Mouse (Mus musculus): Measurements from ENCODE around the gene Hnrnpul2. TPM values are rescaled to one million over a fixed set of nuclear protein-coding genes. Genes with fewer than 3 reads are reported as not detected.

Hnrnpul2 gene
- total RNA-seq, 1 experiment from 2014 or later: 104 TPM

DNA sequence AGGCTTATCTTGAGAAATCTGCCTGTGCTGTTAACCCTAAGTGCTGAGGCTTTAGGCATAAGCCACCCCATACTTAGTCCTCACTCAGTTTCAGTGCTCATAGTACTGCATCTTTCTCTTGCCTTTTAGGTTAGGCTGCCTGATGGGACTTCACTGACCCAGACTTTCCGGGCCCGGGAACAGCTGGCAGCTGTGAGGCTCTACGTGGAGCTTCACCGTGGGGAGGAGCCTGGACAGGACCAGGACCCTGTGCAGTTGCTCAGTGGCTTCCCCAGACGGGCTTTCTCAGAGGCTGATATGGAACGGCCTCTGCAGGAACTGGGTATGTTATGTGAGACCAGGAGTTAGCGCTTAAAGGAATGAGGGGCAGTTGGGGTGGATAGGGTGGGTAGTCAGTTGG, 55.2 kb downstream of the Hnrnpul2 start:
- ATAC-seq (replicated peaks in 1 of 2; ENCODE audit: insufficient read depth in 1 of 2, low FRiP score in 2 of 2, low TSS enrichment in 1 of 2, low read depth in 1 of 2, poor library complexity in 2 of 2, severe bottlenecking in 2 of 2): no peak

- peak; percentile 99 for ATAC-seq (replicated peaks in 1 of 2; ENCODE audit: insufficient read depth in 1 of 2, low FRiP score in 2 of 2, low TSS enrichment in 1 of 2, low read depth in 1 of 2, poor library complexity in 2 of 2, severe bottlenecking in 2 of 2)
These were observed 60.7 kb downstream of the Hnrnpul2 start, which contains the start of gene Uqcc3 for GRCm38 (mm10) chr19:8880311-8881033. Gene Uqcc3, minus strand, starts transcription at chr19:8880923.

- ATAC-seq (replicated peaks in 1 of 2; ENCODE audit: insufficient read depth in 1 of 2, low FRiP score in 2 of 2, low TSS enrichment in 1 of 2, low read depth in 1 of 2, poor library complexity in 2 of 2, severe bottlenecking in 2 of 2): peak; percentile 19 to 28; a peak in 1 of 4 replicates
These were observed 61.2 kb downstream of the Hnrnpul2 start for GRCm38 (mm10) chr19:8881034-8881392.

GRCm38 (mm10) chr19:8883616-8884015, 63.8 kb downstream of the Hnrnpul2 start, which contains the start of the genes Lbhd1 and Gm49403:
Gene Lbhd1, plus strand, starts transcription at chr19:8883732.
Gene Gm49403, plus strand, starts transcription at chr19:8883930.
- no peak for ATAC-seq (replicated peaks in 1 of 2; ENCODE audit: insufficient read depth in 1 of 2, low FRiP score in 2 of 2, low TSS enrichment in 1 of 2, low read depth in 1 of 2, poor library complexity in 2 of 2, severe bottlenecking in 2 of 2)

Other genes starting within 250 kb of the Hnrnpul2 start
- 0.31 TPM in 1 of 2 replicates, not detected in the other for gene Slc22a8, start 228.8 kb upstream of the Hnrnpul2 start, total RNA-seq (2017)
- gene Slc22a6, start 202.0 kb upstream of the Hnrnpul2 start, total RNA-seq (2017): not detected in 2 replicates
- not detected in 2 replicates for gene Chrm1, start 156.2 kb upstream of the Hnrnpul2 start, total RNA-seq (2017)
- gene Slc3a2, start 96.6 kb upstream of the Hnrnpul2 start, total RNA-seq (2017): 88.1 and 113 TPM in 2 replicates
- gene Wdr74, start 84.2 kb upstream of the Hnrnpul2 start, total RNA-seq (2017): 58.5 and 90.9 TPM in 2 replicates
- gene 1700092M07Rik, start 79.3 kb upstream of the Hnrnpul2 start, total RNA-seq (2017): not detected in 2 replicates
- 90.9 and 120 TPM in 2 replicates for gene Stx5a, start 78.6 kb upstream of the Hnrnpul2 start, total RNA-seq (2017)
- gene Nxf1, start 62.9 kb upstream of the Hnrnpul2 start, total RNA-seq (2017): 87.8 and 104 TPM in 2 replicates
- 22.0 and 51.0 TPM in 2 replicates for gene Tmem223, start 49.0 kb upstream of the Hnrnpul2 start, total RNA-seq (2017)
- gene Tmem179b, start 45.5 kb upstream of the Hnrnpul2 start, total RNA-seq (2017): 35.0 and 65.5 TPM in 2 replicates
- gene Taf6l, start 33.6 kb upstream of the Hnrnpul2 start, total RNA-seq (2017): 12.3 and 15.6 TPM in 2 replicates
- gene Polr2g, start 21.4 kb upstream of the Hnrnpul2 start, total RNA-seq (2017): 58.9 and 69.7 TPM in 2 replicates
- 1.1 and 3.7 TPM in 2 replicates for gene Zbtb3, start 17.5 kb upstream of the Hnrnpul2 start, total RNA-seq (2017)
- 61.0 and 83.7 TPM in 2 replicates for gene Ttc9c, start 677 bp upstream of the Hnrnpul2 start, total RNA-seq (2017)
- gene AC129217.1, start 9.8 kb downstream of the Hnrnpul2 start, total RNA-seq (2017): not detected in 2 replicates
- 49.6 and 52.7 TPM in 2 replicates for gene Bscl2, start 17.5 kb downstream of the Hnrnpul2 start, total RNA-seq (2017)
- gene Gng3, start 19.2 kb downstream of the Hnrnpul2 start, total RNA-seq (2017): 0.38 TPM in 1 of 2 replicates, not detected in the other
- not detected in 2 replicates for gene Lrrn4cl, start 30.8 kb downstream of the Hnrnpul2 start, total RNA-seq (2017)
- gene Ubxn1, start 51.5 kb downstream of the Hnrnpul2 start, total RNA-seq (2017): 174 and 180 TPM in 2 replicates
- gene Uqcc3, start 60.9 kb downstream of the Hnrnpul2 start, total RNA-seq (2017): 117 and 118 TPM in 2 replicates
- 5.8 and 26.3 TPM in 2 replicates for gene Lbhd1, start 63.7 kb downstream of the Hnrnpul2 start, total RNA-seq (2017)
- not detected in 2 replicates for gene Gm49403, start 63.9 kb downstream of the Hnrnpul2 start, total RNA-seq (2017)
- gene 1810009A15Rik, start 68.8 kb downstream of the Hnrnpul2 start, total RNA-seq (2017): 43.8 and 69.3 TPM in 2 replicates
- not detected in 2 replicates for gene Gm49416, start 68.9 kb downstream of the Hnrnpul2 start, total RNA-seq (2017)
- 10.9 and 13.2 TPM in 2 replicates for gene Ints5, start 73.0 kb downstream of the Hnrnpul2 start, total RNA-seq (2017)
- gene Ganab, start 78.1 kb downstream of the Hnrnpul2 start, total RNA-seq (2017): 70.1 and 70.6 TPM in 2 replicates
- 17.2 and 26.8 TPM in 2 replicates for gene B3gat3, start 100.4 kb downstream of the Hnrnpul2 start, total RNA-seq (2017)
- 2.1 and 3.1 TPM in 2 replicates for gene Rom1, start 109.3 kb downstream of the Hnrnpul2 start, total RNA-seq (2017)
- 25.4 and 27.2 TPM in 2 replicates for gene Eml3, start 109.5 kb downstream of the Hnrnpul2 start, total RNA-seq (2017)
- 148 and 167 TPM in 2 replicates for gene Mta2, start 121.9 kb downstream of the Hnrnpul2 start, total RNA-seq (2017)
- 23.2 and 25.3 TPM in 2 replicates for gene Tut1, start 133.8 kb downstream of the Hnrnpul2 start, total RNA-seq (2017)
- 700 and 731 TPM in 2 replicates for gene Eef1g, start 147.0 kb downstream of the Hnrnpul2 start, total RNA-seq (2017)
- gene Ahnak, start 169.3 kb downstream of the Hnrnpul2 start, total RNA-seq (2017): 28.0 and 41.8 TPM in 2 replicates

All from hematopoietic stem cell, adult 5-6 weeks (primary cell).